ENCODE assay signal across 8 mouse cellular contexts in the genomic region with DNA sequence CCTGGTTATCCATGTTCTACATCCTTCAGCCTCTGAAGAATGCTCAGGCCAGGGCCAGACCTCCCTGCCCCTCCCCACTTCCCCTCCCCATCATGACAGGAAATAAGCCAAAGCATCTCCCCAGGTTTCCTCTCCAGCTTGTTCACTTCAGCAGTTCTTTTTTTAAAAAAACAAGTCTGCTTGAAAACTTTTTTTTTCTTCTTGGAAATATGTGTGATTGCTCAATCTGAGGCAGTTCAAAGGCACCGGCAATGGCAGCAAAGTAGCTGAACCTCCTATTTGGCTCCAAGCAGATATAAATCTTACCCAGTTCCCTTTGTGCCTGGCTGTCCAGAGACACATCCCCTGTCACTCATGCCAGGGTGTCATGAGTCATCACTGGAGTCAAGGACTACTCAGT. TPM values are rescaled to one million over a fixed set of nuclear protein-coding genes. Genes with fewer than 3 reads are reported as not detected.
DNase-seq lines count a peak whose midpoint lies in the region; ATAC-seq lines count a peak whose summit lies in the region.

No protein-coding gene starts in this region.

- no peaks in the 10 kb centered on the region for H3K36me3 ChIP-seq in heart, embryonic 11.5 days (ENCODE audit: control insufficient read depth, insufficient read depth, low read length)

- H3K4me3 ChIP-seq in heart, embryonic 11.5 days (ENCODE audit: low read depth, low read length), result no peak overlapping the region

- H3K9me3 ChIP-seq in heart, embryonic 11.5 days (replicated peaks; ENCODE audit: control insufficient read depth, low read length), result no peaks in the 10 kb centered on the region

- DNase-seq in heart, adult 8-10 months (ENCODE audit: low spot score), result peak; percentile 42
- DNase-seq in CD4-positive helper T cell, adult 2 months (ENCODE audit: low read depth, low spot score), result peak; percentile 52
- peak; percentile 68 for DNase-seq in lung, postnatal 10 days
- DNase-seq in frontal cortex, postnatal 10 days (ENCODE audit: low spot score in 2 of 2), result no peak
- DNase-seq in left cerebral cortex, adult 9 months (ENCODE audit: low spot score in 2 of 2), result no peak
- no peak for DNase-seq in embryo, embryonic 11 days

- no peak overlapping the region for H3K4me2 ChIP-seq in heart, embryonic 11.5 days

- H3K27ac ChIP-seq in heart, embryonic 11.5 days (ENCODE audit: low read depth, low read length), result no peak overlapping the region

- H3K4me1 ChIP-seq in heart, embryonic 11.5 days (ENCODE audit: control insufficient read depth, insufficient read depth, low read length), result peaks cover 8% of the 10 kb centered on the region

- no peaks in the 10 kb centered on the region for H3K27me3 ChIP-seq in heart, embryonic 11.5 days (ENCODE audit: control insufficient read depth, insufficient read depth, low read length)

- H3K9ac ChIP-seq in heart, embryonic 11.5 days (ENCODE audit: low read depth, low read length), result no peak overlapping the region

- 56% methylated on average over 1 of the region's 1 CpGs for WGBS in heart, embryonic 11.5 days (ENCODE audit: insufficient replicate concordance)

- ATAC-seq in heart, embryonic 11.5 days (replicated peaks; ENCODE audit: insufficient number of reproducible peaks, low FRiP score, low TSS enrichment), result no peak
- ATAC-seq in granulocyte monocyte progenitor cell, adult 5-6 weeks (replicated peaks; ENCODE audit: poor library complexity, severe bottlenecking), result peak; percentile 62

RNA-seq across cellular contexts. Expression of a gene that starts 29.1 kb away (rescaled TPM):
- total RNA-seq in heart, adult 8-10 months (2022), result 10 to 100 TPM; 12.7 to 15.6 (median 14.4) TPM
- polyA plus RNA-seq in heart, embryonic 11.5 days (2014; fragmentation: Nextera tagmentation; extraction: Ambion mirVana), result 6.6 and 7.4 TPM in 2 replicates
- total RNA-seq in granulocyte monocyte progenitor cell, adult 5-6 weeks (2014; fragmentation: Nextera tagmentation), result 0.41 TPM in 1 of 2 replicates, not detected in the other
- 0.09 and 0.21 TPM in 2 replicates for total RNA-seq in granulocyte monocyte progenitor cell, adult 5-6 weeks (2017)

Comparison
In these comparisons a context has a peak if more than half of its experiments do, and no peak if none do; other contexts are left out.
1. DNase-seq: peak in heart, adult 8-10 months (single experiment), CD4-positive helper T cell, adult 2 months (single experiment) and lung, postnatal 10 days (single experiment); none in frontal cortex, postnatal 10 days (0 of 2), left cerebral cortex, adult 9 months (0 of 2) and embryo, embryonic 11 days (single experiment).
2. RNA of a gene that starts 29.1 kb away (total RNA-seq): 12.7 to 15.6 TPM in heart, adult 8-10 months; 0.09 to 0.41 TPM in granulocyte monocyte progenitor cell, adult 5-6 weeks; every median in the first group is over 4 times any median in the second.